Mouse (Mus musculus): ENCODE results near the gene Olfr536. TPM values are rescaled to one million over a fixed set of nuclear protein-coding genes. Genes with fewer than 3 reads are reported as not detected.
"Not testable (repeated sequence)": the region's sequence is repeated elsewhere in the genome, so short reads cannot be mapped to it uniquely, and the experiment has no call there.

The Olfr536 gene
- polyA plus RNA-seq (2015; fragmentation: Nextera tagmentation; extraction: Ambion mirVana): not detected in 2 replicates

GRCm38 (mm10) chr7:140507346-140508021 is at the start of gene Olfr536:
Gene Olfr536, minus strand, starts transcription at chr7:140507396.
- ATAC-seq (ENCODE audit: extremely low read depth, insufficient number of reproducible peaks, low FRiP score, low TSS enrichment); H3K4me2 ChIP-seq; H3K27me3 ChIP-seq (replicated peaks); H3K4me3 ChIP-seq; H3K9ac ChIP-seq; H3K27ac ChIP-seq (replicated peaks); H3K36me3 ChIP-seq; H3K9me3 ChIP-seq; H3K4me1 ChIP-seq: not testable (repeated sequence)
- WGBS: 50% methylated on average over 1 of the region's 2 CpGs

GRCm38 (mm10) chr7:140539746-140540145 is 32.5 kb upstream of the Olfr536 start:
- no peak for ATAC-seq (ENCODE audit: extremely low read depth, insufficient number of reproducible peaks, low FRiP score, low TSS enrichment)
- H3K9me3 ChIP-seq: 0 out of 2 replicates have a peak, but pooled peaks cover 3% of the 10 kb centered on the region
- no peak overlapping the region for H3K27ac ChIP-seq (replicated peaks)
- H3K4me3 ChIP-seq: no peak overlapping the region
- no peak overlapping the region for H3K4me2 ChIP-seq
- H3K27me3 ChIP-seq (replicated peaks): no peaks in the 10 kb centered on the region
- no peak overlapping the region for H3K9ac ChIP-seq
- no peaks in the 10 kb centered on the region for H3K36me3 ChIP-seq
- H3K4me1 ChIP-seq: no peaks in the 10 kb centered on the region
- WGBS: 55% methylated on average over 2 of the region's 2 CpGs

- H3K9ac ChIP-seq: no peak overlapping the region
- no peak overlapping the region for H3K4me3 ChIP-seq
- no peaks in the 10 kb centered on the region for H3K36me3 ChIP-seq
- H3K4me1 ChIP-seq: no peaks in the 10 kb centered on the region
- H3K9me3 ChIP-seq: 0 out of 2 replicates have a peak, but pooled peaks cover 3% of the 10 kb centered on the region
- no peaks in the 10 kb centered on the region for H3K27me3 ChIP-seq (replicated peaks)
- no peak overlapping the region for H3K4me2 ChIP-seq
- H3K27ac ChIP-seq (replicated peaks): no peak overlapping the region
- no peak for ATAC-seq (ENCODE audit: extremely low read depth, insufficient number of reproducible peaks, low FRiP score, low TSS enrichment)
Observed at GRCm38 (mm10) chr7:140494702-140495101, 12.5 kb downstream of the Olfr536 start.

- H3K4me2 ChIP-seq: no peak overlapping the region
- no peak overlapping the region for H3K27ac ChIP-seq (replicated peaks)
- no peak overlapping the region for H3K9ac ChIP-seq
- WGBS: 30% methylated on average over 2 of the region's 2 CpGs
- H3K9me3 ChIP-seq: 0 out of 2 replicates have a peak, but pooled peaks cover 3% of the 10 kb centered on the region
- no peaks in the 10 kb centered on the region for H3K27me3 ChIP-seq (replicated peaks)
- no peaks in the 10 kb centered on the region for H3K4me1 ChIP-seq
- no peak for ATAC-seq (ENCODE audit: extremely low read depth, insufficient number of reproducible peaks, low FRiP score, low TSS enrichment)
- no peaks in the 10 kb centered on the region for H3K36me3 ChIP-seq
- no peak overlapping the region for H3K4me3 ChIP-seq
Observed at GRCm38 (mm10) chr7:140494231-140494630, 13.0 kb downstream of the Olfr536 start.

GRCm38 (mm10) chr7:140488981-140489380 is 18.2 kb downstream of the Olfr536 start:
- H3K4me3 ChIP-seq: no peak overlapping the region
- H3K36me3 ChIP-seq: no peaks in the 10 kb centered on the region
- no peak for ATAC-seq (ENCODE audit: extremely low read depth, insufficient number of reproducible peaks, low FRiP score, low TSS enrichment)
- no peak overlapping the region for H3K9ac ChIP-seq
- no peaks in the 10 kb centered on the region for H3K4me1 ChIP-seq
- 0 out of 2 replicates have a peak, but pooled peaks cover 3% of the 10 kb centered on the region for H3K9me3 ChIP-seq
- WGBS: 83% methylated on average over 1 of the region's 1 CpGs
- no peaks in the 10 kb centered on the region for H3K27me3 ChIP-seq (replicated peaks)
- H3K27ac ChIP-seq (replicated peaks): no peak overlapping the region
- no peak overlapping the region for H3K4me2 ChIP-seq

GRCm38 (mm10) chr7:140483916-140484315 is 23.3 kb downstream of the Olfr536 start, which contains the start of gene Olfr535:
Gene Olfr535, plus strand, starts transcription at chr7:140484216.
- Histone ChIP-seq H3K9me3 (no peaks in the 10 kb centered on the region), H3K27me3 (replicated peaks) (no peaks in the 10 kb centered on the region), H3K9ac (no peak within 1 kb of the TSS), H3K4me3 (no peak within 1 kb of the TSS), H3K27ac (replicated peaks) (no peak within 1 kb of the TSS), H3K36me3 (no peaks in the 10 kb centered on the region), H3K4me2 (no peak within 1 kb of the TSS), H3K4me1 (no peaks in the 10 kb centered on the region)
- WGBS: 63% methylated on average over 1 of the region's 1 CpGs
- ATAC-seq (ENCODE audit: extremely low read depth, insufficient number of reproducible peaks, low FRiP score, low TSS enrichment): no peak

GRCm38 (mm10) chr7:140478733-140479132 is 28.5 kb downstream of the Olfr536 start:
- Histone ChIP-seq H3K4me2 (no peak overlapping the region), H3K9ac (no peak overlapping the region), H3K4me1 (no peaks in the 10 kb centered on the region), H3K4me3 (no peak overlapping the region), H3K36me3 (no peaks in the 10 kb centered on the region), H3K9me3 (peaks cover 10% of the 10 kb centered on the region), H3K27me3 (replicated peaks) (no peaks in the 10 kb centered on the region), H3K27ac (replicated peaks) (no peak overlapping the region)
- 72% methylated on average over 1 of the region's 1 CpGs for WGBS
- ATAC-seq (ENCODE audit: extremely low read depth, insufficient number of reproducible peaks, low FRiP score, low TSS enrichment): no peak

GRCm38 (mm10) chr7:140477886-140478285 is 29.3 kb downstream of the Olfr536 start:
- no peak overlapping the region for H3K4me2 ChIP-seq
- H3K36me3 ChIP-seq: no peaks in the 10 kb centered on the region
- no peak overlapping the region for H3K9ac ChIP-seq
- no peaks in the 10 kb centered on the region for H3K27me3 ChIP-seq (replicated peaks)
- 48% methylated on average over 1 of the region's 1 CpGs for WGBS
- no peak for ATAC-seq (ENCODE audit: extremely low read depth, insufficient number of reproducible peaks, low FRiP score, low TSS enrichment)
- peaks cover 10% of the 10 kb centered on the region for H3K9me3 ChIP-seq
- no peaks in the 10 kb centered on the region for H3K4me1 ChIP-seq
- H3K27ac ChIP-seq (replicated peaks): no peak overlapping the region
- H3K4me3 ChIP-seq: no peak overlapping the region

GRCm38 (mm10) chr7:140463070-140463469 is 44.1 kb downstream of the Olfr536 start, which contains the start of gene Olfr533:
Gene Olfr533, plus strand, starts transcription at chr7:140463370.
- not testable (repeated sequence) for ATAC-seq (ENCODE audit: extremely low read depth, insufficient number of reproducible peaks, low FRiP score, low TSS enrichment); H3K4me1 ChIP-seq; H3K36me3 ChIP-seq; H3K4me2 ChIP-seq; H3K9ac ChIP-seq; H3K4me3 ChIP-seq; H3K27me3 ChIP-seq (replicated peaks); H3K27ac ChIP-seq (replicated peaks)
- peaks cover 12% of the 10 kb centered on the region; the same call in 1 of the 2 replicates for H3K9me3 ChIP-seq
- WGBS: 43% methylated on average over 1 of the region's 1 CpGs

Other genes starting within 250 kb of the Olfr536 start
- not detected in 2 replicates for gene Olfr525, start 186.5 kb downstream of the Olfr536 start, polyA plus RNA-seq (2015; fragmentation: Nextera tagmentation; extraction: Ambion mirVana)
- gene Olfr527, start 173.4 kb downstream of the Olfr536 start, polyA plus RNA-seq (2015; fragmentation: Nextera tagmentation; extraction: Ambion mirVana): not detected in 2 replicates
- gene Olfr60, start 145.7 kb downstream of the Olfr536 start, polyA plus RNA-seq (2015; fragmentation: Nextera tagmentation; extraction: Ambion mirVana): not detected in 2 replicates
- gene Olfr530, start 131.1 kb downstream of the Olfr536 start, polyA plus RNA-seq (2015; fragmentation: Nextera tagmentation; extraction: Ambion mirVana): not detected in 2 replicates
- gene Olfr531, start 104.5 kb downstream of the Olfr536 start, polyA plus RNA-seq (2015; fragmentation: Nextera tagmentation; extraction: Ambion mirVana): not detected in 2 replicates
- not detected in 2 replicates for gene Olfr532, start 85.8 kb downstream of the Olfr536 start, polyA plus RNA-seq (2015; fragmentation: Nextera tagmentation; extraction: Ambion mirVana)
- not detected in 2 replicates for gene Olfr533, start 44.0 kb downstream of the Olfr536 start, polyA plus RNA-seq (2015; fragmentation: Nextera tagmentation; extraction: Ambion mirVana)
- gene Olfr535, start 23.2 kb downstream of the Olfr536 start, polyA plus RNA-seq (2015; fragmentation: Nextera tagmentation; extraction: Ambion mirVana): not detected in 2 replicates
- gene Olfr538, start 60.5 kb upstream of the Olfr536 start, polyA plus RNA-seq (2015; fragmentation: Nextera tagmentation; extraction: Ambion mirVana): not detected in 2 replicates
- not detected in 2 replicates for gene Olfr46, start 93.9 kb upstream of the Olfr536 start, polyA plus RNA-seq (2015; fragmentation: Nextera tagmentation; extraction: Ambion mirVana)
- not detected in 2 replicates for gene Olfr61, start 121.6 kb upstream of the Olfr536 start, polyA plus RNA-seq (2015; fragmentation: Nextera tagmentation; extraction: Ambion mirVana)
- not detected in 2 replicates for gene Olfr53, start 139.1 kb upstream of the Olfr536 start, polyA plus RNA-seq (2015; fragmentation: Nextera tagmentation; extraction: Ambion mirVana)
- gene Olfr539, start 152.5 kb upstream of the Olfr536 start, polyA plus RNA-seq (2015; fragmentation: Nextera tagmentation; extraction: Ambion mirVana): not detected in 2 replicates
- not detected in 2 replicates for gene Olfr45, start 174.6 kb upstream of the Olfr536 start, polyA plus RNA-seq (2015; fragmentation: Nextera tagmentation; extraction: Ambion mirVana)
- gene Olfr541, start 189.9 kb upstream of the Olfr536 start, polyA plus RNA-seq (2015; fragmentation: Nextera tagmentation; extraction: Ambion mirVana): not detected in 2 replicates

Measured in heart, embryonic 13.5 days (tissue).